Mouse (Mus musculus) colon, adult 2 months (tissue): Measurements from ENCODE around the gene Lpp. TPM values are rescaled to one million over a fixed set of nuclear protein-coding genes. Genes with fewer than 3 reads are reported as not detected.

Experiments used
- polyA plus RNA-seq: library from polyadenylated mRNA; depleted of rRNA; stranded (reverse); fragments of >200 nt; gene quantifications from 2 replicates; pipeline ENCODE4 v1.2.3, GENCODE M21; 2012; rRNA removed

Lpp gene
- 31.4 and 36.0 TPM in 2 replicates for polyA plus RNA-seq

DNA sequence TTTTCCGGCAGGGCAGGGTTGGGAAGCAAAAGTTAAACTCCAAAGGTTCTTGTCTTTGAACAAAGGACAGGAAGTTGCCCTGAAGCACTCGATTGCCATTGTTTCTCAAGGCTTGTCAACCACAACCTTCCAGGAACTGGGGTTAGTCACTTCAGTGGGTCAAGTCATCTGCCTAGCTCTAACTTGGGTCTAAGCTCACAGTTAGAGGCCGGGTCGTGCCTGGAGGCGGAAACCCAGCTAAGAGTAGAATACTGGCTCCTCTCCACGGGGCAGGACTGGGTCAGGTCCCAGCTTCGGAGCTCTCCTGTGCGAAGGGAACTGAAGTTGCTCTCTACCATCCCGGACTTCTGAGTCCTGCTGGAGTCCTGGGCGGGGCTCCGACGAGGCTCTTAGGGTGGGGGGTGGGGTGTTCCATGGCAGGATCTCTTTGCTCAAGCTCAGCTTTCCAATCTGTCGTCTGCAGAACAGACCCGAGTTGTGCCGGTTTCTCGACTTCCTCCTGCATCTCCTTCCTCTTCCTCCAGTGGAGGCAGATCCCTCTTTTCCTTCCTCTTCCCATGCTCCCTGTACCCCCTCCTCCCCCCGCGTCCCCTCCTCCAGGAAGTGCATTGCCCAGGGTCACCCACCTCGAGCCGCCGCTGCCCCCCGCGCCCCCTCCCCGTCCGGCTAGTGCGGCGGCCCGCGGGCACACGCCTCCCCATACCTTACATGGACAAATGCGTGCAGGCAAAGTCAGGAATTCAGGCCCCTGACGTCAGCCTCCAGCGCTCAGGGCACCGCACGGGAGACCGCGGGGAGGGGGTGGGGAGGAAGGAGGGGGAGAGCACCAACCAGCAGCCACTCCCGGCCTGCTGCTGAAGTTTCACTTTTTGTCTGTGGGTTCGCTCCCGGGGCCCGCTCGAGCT, at the start of gene Lpp:
TSS of gene Lpp (plus strand) at position 857 of the 905 bp plus-strand sequence.

